Mouse (Mus musculus) limb, embryonic 11.5 days (tissue): ENCODE data around the gene Atp11b. TPM values are rescaled to one million over a fixed set of nuclear protein-coding genes. Genes with fewer than 3 reads are reported as not detected.

Experiments used
- ATAC-seq: fragments of 200-750 bp; cut with Nextera tagmentation; 2 replicates; pipeline ENCODE4 v1.8.0; 2017; ENCODE audit warnings: low read depth; ENCODE audit not compliant: insufficient number of reproducible peaks, low FRiP score, low TSS enrichment
- DNase-seq: peaks from one replicate; pipeline ENCODE4 v3.0.0-alpha.2; 2015; ENCODE audit warnings: low spot score
- H3K27ac ChIP-seq: fragments of 300-500 bp; sonication (generic); replicated peaks from 2 replicates; pipeline ENCODE4 v1.5.1; 2014; ENCODE audit warnings: low read depth, mild to moderate bottlenecking, low read length
- H3K27me3 ChIP-seq: fragments of 300-500 bp; sonication (generic); 2 replicates; pipeline ENCODE4 v1.6.1; 2014; ENCODE audit warnings: mild to moderate bottlenecking, low read length, mixed read lengths; ENCODE audit not compliant: control insufficient read depth, insufficient read depth
- H3K36me3 ChIP-seq: fragments of 300-500 bp; sonication (generic); 2 replicates; pipeline ENCODE4 v1.6.1; 2014; ENCODE audit warnings: mild to moderate bottlenecking, low read length, moderate library complexity, mixed read lengths; ENCODE audit not compliant: control insufficient read depth, insufficient read depth
- H3K4me1 ChIP-seq: fragments of 300-500 bp; sonication (generic); 2 replicates; pipeline ENCODE4 v1.6.1; 2014; ENCODE audit warnings: low read length, mixed read lengths; ENCODE audit not compliant: control insufficient read depth, insufficient read depth
- H3K4me2 ChIP-seq: fragments of 300-500 bp; sonication (generic); 2 replicates; pipeline ENCODE4 v1.6.1; 2014; ENCODE audit warnings: low read depth, mild to moderate bottlenecking, moderate library complexity; ENCODE audit not compliant: severe bottlenecking
- H3K4me3 ChIP-seq: fragments of 300-500 bp; sonication (generic); 2 replicates; pipeline ENCODE4 v1.5.1; 2014; ENCODE audit warnings: low read depth, low read length
- H3K9ac ChIP-seq: fragments of 300-500 bp; sonication (generic); 2 replicates; pipeline ENCODE4 v1.6.1; 2014; ENCODE audit warnings: mild to moderate bottlenecking, low read length
- H3K9me3 ChIP-seq: fragments of 300-500 bp; sonication (generic); 2 replicates; pipeline ENCODE4 v1.6.1; 2016; ENCODE audit warnings: low read length; ENCODE audit not compliant: control insufficient read depth
- WGBS: fragments of 180-500 bp; shearing (Covaris S2); extraction: QIAGEN DNeasy Blood & Tissue Kit; methylation state at CpG from one replicate; pipeline ENCODE4 v1.1.7; 2014; 5-methylcytosine and 5-hydroxymethylcytosine counted together
- polyA plus RNA-seq: library from polyadenylated mRNA; unstranded; fragments of >200 nt; fragmentation: Nextera tagmentation; extraction: Ambion mirVana; gene quantifications from 2 replicates; pipeline ENCODE4 v1.2.1, GENCODE M21; 2014

Atp11b gene
- polyA plus RNA-seq, 1 experiment from 2014 or later, result 25.8 TPM

GRCm38 (mm10) chr3:35726936-35727335, 27.0 kb upstream of the Atp11b start:
- Histone ChIP-seq H3K4me3 (no peak overlapping the region), H3K9ac (no peak overlapping the region), H3K27ac (no peak overlapping the region), H3K9me3 (no peaks in the 10 kb centered on the region), H3K36me3 (no peaks in the 10 kb centered on the region), H3K4me2 (no peak overlapping the region), H3K4me1 (no peaks in the 10 kb centered on the region), H3K27me3 (no peaks in the 10 kb centered on the region)
- WGBS, result 61% methylated on average over 1 of the region's 1 CpGs
- ATAC-seq, result no peak
- DNase-seq, result no peak

GRCm38 (mm10) chr3:35729490-35729889, 24.4 kb upstream of the Atp11b start:
- no peaks in the 10 kb centered on the region for H3K27me3 ChIP-seq
- H3K9ac ChIP-seq, result no peak overlapping the region
- no peaks in the 10 kb centered on the region for H3K4me1 ChIP-seq
- no peak overlapping the region for H3K27ac ChIP-seq
- 71% methylated on average over 6 of the region's 6 CpGs for WGBS
- no peak for DNase-seq
- H3K4me2 ChIP-seq, result no peak overlapping the region
- ATAC-seq, result no peak
- H3K9me3 ChIP-seq, result no peaks in the 10 kb centered on the region
- H3K36me3 ChIP-seq, result no peaks in the 10 kb centered on the region
- no peak overlapping the region for H3K4me3 ChIP-seq

GRCm38 (mm10) chr3:35731981-35732777, 21.7 kb upstream of the Atp11b start:
- Histone ChIP-seq H3K4me3 (no peak overlapping the region), H3K36me3 (no peaks in the 10 kb centered on the region), H3K9me3 (no peaks in the 10 kb centered on the region), H3K4me1 (no peaks in the 10 kb centered on the region), H3K4me2 (no peak overlapping the region), H3K9ac (no peak overlapping the region), H3K27ac (no peak overlapping the region), H3K27me3 (no peaks in the 10 kb centered on the region)
- WGBS, result 84% methylated on average over 10 of the region's 10 CpGs
- ATAC-seq (no peak), DNase-seq (no peak)

- H3K9ac ChIP-seq, result no peak overlapping the region
- no peaks in the 10 kb centered on the region for H3K9me3 ChIP-seq
- no peaks in the 10 kb centered on the region for H3K27me3 ChIP-seq
- DNase-seq (no peak), ATAC-seq (no peak)
- H3K36me3 ChIP-seq, result no peaks in the 10 kb centered on the region
- no peak overlapping the region for H3K27ac ChIP-seq
- H3K4me3 ChIP-seq, result no peak overlapping the region
- H3K4me1 ChIP-seq, result no peaks in the 10 kb centered on the region
- no peak overlapping the region for H3K4me2 ChIP-seq
Observed at GRCm38 (mm10) chr3:35732778-35733147, 21.1 kb upstream of the Atp11b start.

- H3K27me3 ChIP-seq, result no peaks in the 10 kb centered on the region
- no peaks in the 10 kb centered on the region for H3K36me3 ChIP-seq
- H3K4me1 ChIP-seq, result no peaks in the 10 kb centered on the region
- DNase-seq (no peak), ATAC-seq (no peak)
- H3K4me2 ChIP-seq, result no peak overlapping the region
- no peaks in the 10 kb centered on the region for H3K9me3 ChIP-seq
- no peak overlapping the region for H3K9ac ChIP-seq
- no peak overlapping the region for H3K4me3 ChIP-seq
- no peak overlapping the region for H3K27ac ChIP-seq
- WGBS, result 86% methylated on average over 4 of the region's 4 CpGs
Observed at GRCm38 (mm10) chr3:35734509-35734908, 19.4 kb upstream of the Atp11b start.

- no peak for ATAC-seq
- no peak for DNase-seq
- Histone ChIP-seq H3K4me2 (no peak overlapping the region), H3K9me3 (no peaks in the 10 kb centered on the region), H3K27ac (no peak overlapping the region), H3K27me3 (no peaks in the 10 kb centered on the region), H3K4me1 (no peaks in the 10 kb centered on the region), H3K36me3 (no peaks in the 10 kb centered on the region), H3K4me3 (no peak overlapping the region), H3K9ac (no peak overlapping the region)
- WGBS, result 90% methylated on average over 3 of the region's 3 CpGs
Observed at GRCm38 (mm10) chr3:35738071-35738470, 15.8 kb upstream of the Atp11b start.

GRCm38 (mm10) chr3:35745010-35745409, 8.9 kb upstream of the Atp11b start:
- Histone ChIP-seq H3K4me2 (no peak overlapping the region), H3K9ac (no peak overlapping the region), H3K27me3 (no peaks in the 10 kb centered on the region), H3K4me3 (no peak overlapping the region), H3K9me3 (no peaks in the 10 kb centered on the region), H3K36me3 (no peaks in the 10 kb centered on the region), H3K4me1 (no peaks in the 10 kb centered on the region), H3K27ac (no peak overlapping the region)
- DNase-seq (no peak), ATAC-seq (no peak)
- 45% methylated on average over 4 of the region's 4 CpGs for WGBS

GRCm38 (mm10) chr3:35746840-35747456, 7.0 kb upstream of the Atp11b start:
- WGBS, result 61% methylated on average over 9 of the region's 9 CpGs
- Histone ChIP-seq H3K4me2 (no peak overlapping the region), H3K27ac (no peak overlapping the region), H3K4me3 (no peak overlapping the region), H3K36me3 (no peaks in the 10 kb centered on the region), H3K9ac (no peak overlapping the region), H3K4me1 (no peaks in the 10 kb centered on the region), H3K27me3 (no peaks in the 10 kb centered on the region), H3K9me3 (no peaks in the 10 kb centered on the region)
- ATAC-seq (no peak), DNase-seq (no peak)
